Mouse (Mus musculus): ENCODE data around the gene Krt73.

Gene Krt73

DNA sequence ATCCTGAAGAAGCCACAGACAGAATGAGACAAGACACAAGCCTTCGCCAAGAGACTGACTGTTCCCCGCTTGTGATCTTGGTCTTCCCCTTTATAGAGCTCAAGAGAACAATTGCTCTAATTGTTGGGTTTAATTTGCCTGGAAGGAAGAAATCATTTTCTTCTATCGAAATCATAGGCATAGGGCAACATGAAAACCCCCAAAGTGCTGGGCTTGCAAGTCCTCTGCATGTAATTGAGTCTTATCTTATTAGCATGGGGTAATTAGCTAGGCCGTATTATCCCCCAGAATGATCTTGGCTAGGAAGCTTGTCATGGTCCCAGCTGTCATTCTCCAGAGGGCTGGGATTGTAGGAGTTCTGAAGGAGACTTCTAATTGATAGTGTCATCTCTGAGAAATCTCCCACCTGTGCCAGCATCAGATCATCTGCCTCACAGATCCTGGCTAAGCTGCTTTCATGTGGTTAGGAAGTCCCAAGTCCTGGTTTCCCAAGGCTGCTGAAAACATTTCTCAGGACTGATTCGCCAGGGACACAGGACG is at the start of gene Krt73:
TSS of gene Krt73 (minus strand) at position 51 of the 540 bp plus-strand sequence.
- no peak for DNase-seq (ENCODE audit: low read depth, low spot score)

DNA sequence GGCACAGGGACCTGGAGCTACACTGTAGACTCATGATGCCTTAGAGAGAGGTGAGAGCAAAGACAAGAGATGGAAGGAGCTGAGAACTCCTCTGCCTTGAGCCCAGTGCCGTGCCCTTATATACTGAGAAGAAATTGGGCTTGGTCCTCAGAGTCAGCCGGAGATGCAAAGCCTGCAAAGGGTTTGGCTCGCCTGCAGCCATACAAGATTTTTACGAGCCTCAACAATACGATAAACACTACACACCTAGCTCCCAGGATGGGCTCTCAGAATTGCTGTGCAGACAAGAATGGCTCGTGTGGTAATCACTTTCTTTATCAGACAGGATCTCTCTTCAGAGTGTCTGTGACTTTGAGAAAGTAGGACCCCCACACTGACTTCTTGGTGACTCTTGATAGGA is 48.5 kb upstream of the Krt73 start, which contains the start of gene Krt1:
TSS of gene Krt1 (minus strand) at position 101 of the 400 bp plus-strand sequence.
- no peak for DNase-seq (ENCODE audit: low read depth, low spot score)

DNA sequence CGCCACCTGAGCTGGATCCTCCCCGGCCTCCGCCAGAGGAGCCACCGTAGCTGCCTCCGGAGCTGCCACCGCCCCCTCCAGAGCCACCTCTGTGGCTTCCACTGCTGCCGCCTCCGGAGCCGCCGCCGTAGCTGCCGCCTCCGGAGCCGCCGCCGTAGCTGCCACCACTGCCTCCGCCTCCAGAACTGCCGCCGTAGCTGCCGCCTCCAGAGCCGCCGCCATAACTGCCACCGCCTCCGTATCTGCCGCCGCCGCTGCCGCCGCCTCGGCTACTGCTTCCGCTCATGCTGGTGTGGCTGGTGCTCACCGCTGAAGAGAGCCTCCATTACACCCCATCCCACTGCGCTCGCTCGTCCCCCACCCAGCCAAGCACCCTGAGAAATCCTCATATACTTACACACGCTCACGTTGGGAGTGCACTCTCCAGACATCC is 43.8 kb upstream of the Krt73 start:
- no peak for DNase-seq (ENCODE audit: low read depth, low spot score)

DNA sequence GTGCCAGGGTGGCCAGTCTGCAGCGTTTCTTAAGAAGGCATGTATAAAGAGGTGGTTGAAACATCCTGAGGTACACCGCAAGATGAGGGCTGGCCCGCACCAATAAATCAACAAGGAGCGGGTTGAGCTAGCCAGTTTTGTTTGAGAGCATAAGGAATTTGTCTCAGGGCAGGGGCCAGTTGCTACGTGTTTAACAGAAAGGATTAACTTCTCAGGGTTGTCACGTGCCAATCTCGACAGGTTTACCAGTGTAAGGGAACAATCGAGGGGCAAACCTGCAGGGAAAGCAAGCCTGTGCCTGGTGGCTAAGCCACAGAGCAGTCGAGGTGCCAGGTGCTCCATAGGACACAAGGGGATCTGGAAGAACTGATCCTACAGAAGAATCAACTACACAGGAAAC is 41.0 kb upstream of the Krt73 start:
- DNase-seq (ENCODE audit: low read depth, low spot score) = no peak

DNA sequence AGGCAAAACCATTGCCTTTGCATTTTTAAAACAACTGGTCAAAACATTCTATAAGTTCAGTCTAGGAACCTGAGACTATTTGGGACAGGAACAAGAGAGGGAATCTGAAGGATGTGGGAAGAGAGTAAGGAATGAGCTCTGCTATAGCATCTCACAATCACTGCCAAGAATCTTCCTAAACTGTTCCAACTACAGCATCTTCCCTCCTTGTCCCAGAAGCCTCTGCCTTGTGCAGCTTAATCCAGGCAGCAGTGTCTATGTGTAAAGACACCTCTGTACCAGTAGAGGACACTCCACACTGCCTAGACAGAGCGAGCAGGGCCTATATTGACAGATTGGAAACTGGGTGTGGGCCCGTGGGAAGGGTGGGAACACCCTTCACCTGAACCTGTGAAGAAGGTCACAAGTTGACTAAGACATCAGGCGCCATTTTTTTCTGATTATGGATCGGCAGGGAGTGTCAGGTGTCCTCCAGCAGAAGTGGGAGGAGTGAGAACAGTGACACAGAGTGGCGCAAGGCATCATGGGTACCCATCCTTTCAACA is 32.7 kb upstream of the Krt73 start:
- no peak for DNase-seq (ENCODE audit: low read depth, low spot score)

DNA sequence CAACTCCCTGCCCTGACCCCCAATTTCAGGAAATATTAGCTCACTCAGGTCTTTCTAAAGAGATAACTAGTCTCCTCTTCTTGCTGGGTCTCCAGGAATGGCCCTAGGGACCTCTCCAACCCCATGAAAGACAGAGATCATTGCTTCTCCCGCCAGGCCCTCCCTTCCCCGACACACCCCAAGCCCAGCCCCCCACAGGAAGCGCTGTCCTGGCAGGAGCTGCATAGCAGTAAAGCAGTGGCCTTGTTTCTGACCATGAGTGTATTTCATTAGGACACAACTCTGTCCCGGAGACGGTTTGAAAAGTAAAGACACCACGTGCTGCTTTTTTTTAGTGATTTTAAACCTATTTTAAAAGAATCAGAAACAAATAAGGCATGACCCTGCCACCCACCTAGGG is 31.0 kb upstream of the Krt73 start:
- DNase-seq (ENCODE audit: low read depth, low spot score) = no peak

DNA sequence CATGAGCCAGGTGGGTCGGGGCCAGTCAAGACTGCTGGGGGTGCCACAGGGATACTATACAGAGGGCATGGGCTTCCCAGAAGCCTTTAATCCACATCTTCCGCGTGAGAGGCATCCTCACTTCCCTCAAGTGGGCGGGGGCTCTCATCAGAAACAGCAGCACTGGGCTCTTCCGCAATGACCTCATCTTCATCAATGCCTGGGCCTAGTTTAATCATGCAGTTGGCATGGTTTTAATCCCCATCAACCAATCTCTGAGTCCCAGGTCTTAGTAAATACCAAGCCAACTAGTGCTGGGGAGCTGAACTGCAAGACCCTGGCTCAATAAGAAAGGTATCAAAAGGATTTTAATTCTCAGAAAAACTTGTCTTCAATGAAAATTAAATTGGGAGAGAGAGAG is 27.3 kb upstream of the Krt73 start:
- no peak for DNase-seq (ENCODE audit: low read depth, low spot score)

DNA sequence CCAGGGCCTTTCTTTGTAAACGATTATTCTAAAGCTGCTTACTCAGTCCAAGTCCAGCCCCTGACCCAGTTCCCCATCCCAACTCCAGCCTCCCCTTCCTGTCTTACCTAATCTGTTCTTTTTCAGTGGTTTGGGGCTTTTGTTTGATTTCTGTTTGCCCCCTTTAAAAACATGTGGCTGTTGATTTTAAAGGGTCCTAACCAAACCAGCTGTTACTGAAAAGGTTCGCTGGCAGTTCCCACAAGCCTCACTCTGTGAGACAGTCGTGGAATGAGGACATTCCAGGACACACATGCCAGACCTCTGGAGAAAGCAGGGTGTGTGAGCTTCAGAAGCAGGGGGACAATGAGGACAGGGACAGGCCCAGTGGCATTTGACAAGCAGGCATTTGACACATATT is 19.6 kb upstream of the Krt73 start:
- no peak for DNase-seq (ENCODE audit: low read depth, low spot score)

DNA sequence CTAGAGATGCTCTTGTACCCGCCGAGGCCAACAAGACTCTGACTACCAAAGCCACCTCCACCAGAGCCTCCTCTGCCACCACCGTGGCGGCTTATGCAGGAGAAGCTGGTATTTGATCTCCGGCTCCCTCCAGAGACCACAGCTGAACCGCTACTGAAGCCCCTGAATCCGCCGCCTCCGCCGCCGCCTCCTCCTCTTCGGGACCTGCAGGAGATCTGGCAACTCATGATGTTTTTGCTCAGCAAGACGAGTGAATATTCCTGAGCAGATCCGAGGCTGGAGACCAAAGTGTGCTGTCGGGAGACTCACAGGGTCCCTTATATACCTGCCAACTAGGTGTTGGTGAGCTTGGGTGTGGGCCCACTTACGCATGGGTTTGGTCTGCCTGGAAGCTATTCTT is 15.7 kb upstream of the Krt73 start, which contains the start of gene Krt2:
TSS of gene Krt2 (minus strand) at position 295 of the 400 bp plus-strand sequence.
- no peak for DNase-seq (ENCODE audit: low read depth, low spot score)

DNA sequence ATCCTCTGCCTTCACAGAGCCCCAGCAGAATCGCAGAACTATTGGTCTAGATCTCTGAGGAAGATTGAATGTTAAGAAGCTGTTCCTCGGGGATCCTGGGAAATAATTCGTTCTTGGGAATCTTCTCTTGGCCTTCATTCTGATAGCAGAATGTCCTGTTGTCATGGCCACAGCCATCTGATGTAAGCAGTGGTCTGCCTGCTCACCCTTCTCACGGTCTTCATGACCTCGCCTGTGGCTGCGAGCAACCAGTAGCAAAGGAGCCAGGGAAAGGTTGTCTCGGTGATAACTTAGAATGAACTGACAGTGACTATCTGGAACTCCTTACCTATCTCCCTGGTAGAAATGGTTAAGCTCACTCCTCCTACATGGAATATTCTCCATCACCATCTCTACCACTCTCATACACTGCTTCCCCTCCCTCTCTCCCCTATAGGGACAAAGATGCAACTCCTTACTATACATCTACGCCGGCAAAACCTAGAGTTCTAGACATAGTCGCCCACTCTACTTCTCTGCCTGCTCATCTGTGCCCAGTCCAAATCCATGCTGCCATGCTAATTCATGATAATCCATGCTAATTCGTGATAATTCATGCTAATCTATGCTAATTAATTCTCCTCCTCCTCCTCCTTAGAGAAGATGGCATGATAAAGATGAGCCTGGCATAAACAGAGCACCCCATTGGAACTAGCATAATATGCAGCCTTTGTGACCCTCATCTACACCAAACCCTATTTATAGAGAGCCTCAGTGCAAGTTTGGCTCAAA is 1.1 kb upstream of the Krt73 start:
- DNase-seq (ENCODE audit: low read depth, low spot score) = no peak

DNA sequence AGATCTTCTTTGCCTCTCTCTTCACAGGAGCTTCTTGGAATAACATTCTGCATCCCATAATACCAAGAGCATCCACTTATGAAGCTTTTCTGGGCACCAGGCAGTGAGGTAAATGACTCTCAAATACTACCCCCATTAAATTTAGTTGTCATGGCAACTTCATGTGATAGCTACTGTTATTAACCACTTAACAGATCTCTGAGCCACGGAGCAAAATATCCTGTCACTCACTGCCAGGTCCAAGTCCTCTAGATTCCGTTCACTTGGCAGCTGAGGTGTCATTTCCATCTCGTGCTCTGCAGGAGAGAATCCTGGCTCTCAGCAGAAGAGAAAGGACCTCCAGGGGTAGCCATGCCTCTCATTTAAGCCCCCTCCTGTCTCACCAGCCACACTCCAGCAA is 11.3 kb downstream of the Krt73 start:
- no peak for DNase-seq (ENCODE audit: low read depth, low spot score)

DNA sequence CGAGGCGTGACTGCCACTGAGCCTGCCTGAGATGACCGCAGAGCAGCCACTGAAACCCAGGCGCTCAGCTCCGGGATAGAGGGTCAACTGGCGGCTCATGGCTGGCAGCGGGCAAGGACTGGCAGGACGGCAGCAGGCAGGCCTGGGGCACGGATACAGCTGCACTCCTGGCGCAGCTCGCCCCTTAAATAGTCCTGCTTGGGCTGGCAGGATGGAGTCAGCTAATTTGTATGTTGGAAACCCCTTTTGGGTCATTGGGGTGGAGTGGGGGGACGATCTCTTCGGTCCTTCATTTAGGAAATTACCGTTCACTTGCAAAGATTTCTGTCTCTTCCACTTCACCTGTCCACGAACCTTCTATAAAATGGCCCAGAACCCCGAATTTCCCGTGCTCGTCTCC is 15.8 kb downstream of the Krt73 start, which contains the start of gene Krt72:
TSS of gene Krt72 (minus strand) at position 101 of the 400 bp plus-strand sequence.
- no peak for DNase-seq (ENCODE audit: low read depth, low spot score)

DNA sequence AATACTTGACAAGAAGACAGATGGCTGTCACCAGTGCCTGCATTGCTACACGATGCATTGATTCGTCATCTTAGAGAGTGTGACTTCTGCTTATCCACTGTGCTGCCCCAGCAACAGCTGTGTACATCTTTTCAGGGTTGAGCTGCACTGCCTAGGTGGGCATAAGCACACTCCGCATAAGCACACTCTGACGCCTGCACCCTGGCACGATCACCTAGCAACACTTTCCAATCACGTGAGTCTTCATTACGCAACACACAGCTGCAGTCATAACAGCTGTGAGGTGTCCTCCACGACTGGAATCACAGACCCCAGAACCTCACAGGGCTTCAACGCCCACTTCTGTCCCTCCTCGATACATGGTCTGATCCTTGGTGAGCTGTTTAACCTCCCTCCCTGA is 28.7 kb downstream of the Krt73 start:
- no peak for DNase-seq (ENCODE audit: low read depth, low spot score)

DNA sequence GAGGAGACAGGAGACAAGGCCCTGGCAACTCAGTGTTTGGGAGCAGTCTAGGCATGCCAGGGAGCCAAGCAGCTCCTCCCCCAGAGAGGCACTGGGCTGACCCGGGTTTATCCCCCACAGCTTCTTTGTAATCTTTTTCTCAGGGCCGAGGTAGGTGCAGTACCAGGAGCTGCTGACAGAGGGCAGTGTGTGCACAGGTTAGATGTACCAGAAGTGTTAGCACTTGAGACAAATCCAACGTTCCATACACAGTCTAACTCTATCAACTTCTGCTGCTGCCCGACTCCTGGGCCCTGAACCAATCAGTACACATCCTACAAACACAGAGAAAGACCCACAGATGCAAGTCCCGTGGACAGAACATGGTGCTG is 29.4 kb downstream of the Krt73 start:
- peak; percentile 91 for DNase-seq (ENCODE audit: low read depth, low spot score)

DNA sequence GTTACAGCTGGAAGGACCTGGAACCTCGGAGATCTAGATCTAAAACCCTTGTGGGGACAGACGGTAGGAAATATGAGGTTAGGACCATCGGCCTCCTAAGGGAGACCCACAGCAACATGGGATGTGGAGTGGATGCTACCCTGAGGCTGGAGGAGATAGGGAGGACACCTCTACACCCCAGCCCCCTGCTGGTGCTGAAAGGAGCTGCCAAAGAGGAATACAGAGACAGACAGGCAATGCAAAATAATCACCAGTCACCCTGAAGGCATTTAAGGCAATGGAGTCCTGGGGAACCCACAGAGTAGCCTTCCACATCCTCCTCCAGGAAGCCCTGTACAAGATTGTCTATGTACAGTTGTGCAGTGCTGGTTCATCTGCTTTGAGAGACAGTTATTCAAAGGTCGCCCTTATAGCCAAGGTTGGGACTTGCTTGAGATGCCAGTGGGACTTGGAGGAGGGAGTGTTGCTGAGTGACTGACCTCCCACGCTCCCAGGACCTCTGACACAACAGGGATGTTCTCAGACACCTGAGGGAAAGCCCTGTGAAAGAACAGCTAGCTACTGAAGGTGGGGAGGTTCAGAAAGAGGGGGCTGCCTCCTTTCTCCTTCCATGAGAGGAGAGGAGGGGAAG is 30.0 kb downstream of the Krt73 start:
- peak; percentile 69 for DNase-seq (ENCODE audit: low read depth, low spot score)

DNA sequence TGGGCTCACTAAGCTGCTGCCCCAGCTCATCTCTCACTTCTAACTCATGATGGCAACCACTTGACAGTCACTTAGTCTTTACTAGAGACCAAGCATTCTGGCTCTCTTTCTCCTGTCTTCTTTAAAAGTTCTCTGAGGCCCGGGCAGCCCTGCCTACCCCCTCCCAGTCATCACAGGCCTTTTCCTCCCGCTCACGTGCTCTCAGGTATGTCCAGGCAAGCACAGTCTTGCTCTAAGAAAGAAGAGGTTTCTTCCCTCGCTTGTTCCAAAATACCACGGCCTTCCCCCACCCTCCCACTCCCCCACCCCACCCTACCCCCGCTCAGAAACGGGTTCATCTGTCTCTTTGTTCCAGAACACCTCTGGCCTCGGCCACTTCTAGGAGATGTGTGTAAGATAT is 31.9 kb downstream of the Krt73 start:
- no peak for DNase-seq (ENCODE audit: low read depth, low spot score)

All from 3T3-L1 (cell line).